Mouse (Mus musculus) liver, postnatal 0 days (tissue): ENCODE measurements around the gene Adra2c.

Experiments used
- CTCF ChIP-seq: sonication (generic); IDR thresholded peaks from 2 replicates; pipeline ENCODE4 v1.5.1; 2016; ENCODE audit warnings: antibody characterized with exemption, low read depth
- EP300 ChIP-seq: IDR thresholded peaks from 2 replicates; pipeline ENCODE4 v1.6.1; 2016; ENCODE audit warnings: antibody characterized with exemption, low read depth, mild to moderate bottlenecking

DNA sequence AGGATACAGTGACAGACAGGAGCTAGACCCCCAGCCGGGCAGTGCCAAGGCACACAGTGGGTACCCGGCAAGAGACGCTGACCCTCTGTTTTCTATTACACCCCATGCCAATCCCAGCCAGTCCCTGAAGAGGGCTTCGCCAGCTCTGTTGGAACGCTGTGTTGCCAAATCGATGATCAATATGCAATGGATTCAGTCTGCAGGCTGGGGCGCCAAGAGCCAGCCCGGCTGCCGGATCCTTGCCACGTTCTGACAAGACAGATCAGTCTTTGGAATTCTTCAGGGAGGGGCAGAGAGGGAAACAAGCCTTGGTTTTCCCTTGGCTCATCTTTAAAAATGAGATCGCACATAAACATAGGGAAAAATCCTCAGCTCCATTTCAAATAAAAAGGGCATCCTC is 2.8 kb upstream of the Adra2c start:
- no peak for TF ChIP-seq CTCF
- no peak for TF ChIP-seq EP300
